ENCODE assay signal across 8 mouse cellular contexts in the genomic region with DNA sequence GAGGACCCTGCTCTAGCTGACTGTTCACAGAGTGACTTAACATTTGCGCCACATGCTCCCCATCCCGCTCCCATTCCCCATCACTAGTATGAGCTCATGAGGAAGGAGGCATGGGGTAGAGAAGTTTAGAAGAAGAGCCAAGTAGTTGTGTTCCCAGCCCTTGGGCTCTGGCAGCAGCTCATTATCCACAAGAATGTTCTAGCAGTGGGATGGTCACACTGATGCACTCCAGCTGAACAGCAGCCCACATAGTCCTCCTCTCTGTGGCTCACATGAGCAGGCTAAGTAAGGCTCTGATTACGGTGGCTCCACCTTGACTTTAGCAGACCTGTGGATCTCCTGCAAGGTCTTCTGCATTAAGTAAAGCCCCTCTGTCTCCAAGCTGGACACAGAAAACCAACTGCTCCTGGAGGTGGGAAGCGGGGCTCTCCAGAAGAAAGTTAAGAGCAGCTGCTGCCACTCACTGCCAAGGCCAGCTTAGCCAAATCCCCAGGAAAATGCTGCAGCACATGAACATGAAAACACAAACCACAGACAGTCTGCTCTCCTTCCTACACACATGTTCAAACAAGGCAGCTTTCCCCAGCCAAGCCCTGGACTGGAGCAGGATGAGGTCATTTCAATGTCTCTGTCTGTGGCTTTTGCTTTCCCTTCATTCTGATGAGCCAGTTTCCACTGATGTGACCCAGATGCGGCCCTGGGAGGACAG. TPM values are rescaled to one million over a fixed set of nuclear protein-coding genes. Genes with fewer than 3 reads are reported as not detected.
DNase-seq lines count a peak whose midpoint lies in the region; ATAC-seq and TF ChIP-seq lines count a peak whose summit lies in the region.
"Had no signal": no experiment of that assay in that cellular context is flagged by ENCODE, and none has a peak within 500 bp of the region (broad histone marks: within the 10 kb centered on the region; RNA-seq: fewer than 3 reads in every experiment).

No protein-coding gene starts in this region.

- no peak overlapping the region for H3K4me2 ChIP-seq in liver, embryonic 16.5 days (ENCODE audit: low read depth, low read length)
- H3K4me2 ChIP-seq in embryonic facial prominence, embryonic 14.5 days (ENCODE audit: low read depth, low read length) = no peak overlapping the region
- no peak overlapping the region for H3K4me2 ChIP-seq in heart, embryonic 13.5 days
- peak overlapping the region; percentile 76 for H3K4me2 ChIP-seq in myocyte (ENCODE audit: low read depth)
- no peak overlapping the region for H3K4me2 ChIP-seq in forebrain, embryonic 14.5 days (ENCODE audit: low read length)

- 79% methylated on average over 5 of the region's 5 CpGs for WGBS in liver, embryonic 16.5 days (ENCODE audit: insufficient replicate concordance)
- 69% methylated on average over 5 of the region's 5 CpGs for WGBS in embryonic facial prominence, embryonic 14.5 days
- 82% methylated on average over 5 of the region's 5 CpGs for WGBS in heart, embryonic 13.5 days
- 78% methylated on average over 5 of the region's 5 CpGs for WGBS in cerebellum, adult 2 months
- 94% methylated on average over 5 of the region's 5 CpGs for WGBS in forebrain, embryonic 14.5 days

- ATAC-seq in liver, embryonic 16.5 days (ENCODE audit: low read depth) = no peak
- ATAC-seq in embryonic facial prominence, embryonic 14.5 days (ENCODE audit: low read depth) = peak; percentile 86
- no peak for ATAC-seq in heart, embryonic 13.5 days (ENCODE audit: extremely low read depth, insufficient number of reproducible peaks, low FRiP score, low TSS enrichment)
- ATAC-seq in forebrain, embryonic 14.5 days = no peak
- ATAC-seq: inflammation-experienced regulatory T-cells, adult 6 months had no signal

- H3K4me1 ChIP-seq in liver, embryonic 16.5 days (ENCODE audit: control insufficient read depth, low read depth, low read length) = no peaks in the 10 kb centered on the region
- H3K4me1 ChIP-seq in embryonic facial prominence, embryonic 14.5 days (ENCODE audit: control insufficient read depth, insufficient read depth, low read length) = peaks cover 8% of the 10 kb centered on the region
- peaks cover 16% of the 10 kb centered on the region for H3K4me1 ChIP-seq in heart, embryonic 13.5 days
- H3K4me1 ChIP-seq in cerebellum, adult 2 months (ENCODE audit: control insufficient read depth, insufficient read depth, low read length) = no peaks in the 10 kb centered on the region
- H3K4me1 ChIP-seq in forebrain, embryonic 14.5 days (ENCODE audit: control insufficient read depth, insufficient read depth, low read length) = no peaks in the 10 kb centered on the region

- no peak for TF ChIP-seq POLR2A in myocyte (IDR thresholded peaks at IDR 0.05; ENCODE audit: insufficient read length, low read depth)
- TF ChIP-seq POLR2A in cerebellum, adult 2 months (IDR thresholded peaks at IDR 0.05; ENCODE audit: borderline replicate concordance, insufficient read depth, low read length) = no peak

- no peak overlapping the region for H3K4me3 ChIP-seq in liver, embryonic 16.5 days (ENCODE audit: low read depth, low read length)
- no peak overlapping the region for H3K4me3 ChIP-seq in embryonic facial prominence, embryonic 14.5 days (ENCODE audit: low read depth, low read length)
- no peak overlapping the region for H3K4me3 ChIP-seq in heart, embryonic 13.5 days
- H3K4me3 ChIP-seq in myocyte = no peak overlapping the region
- no peak overlapping the region for H3K4me3 ChIP-seq in cerebellum, adult 2 months (replicated peaks; ENCODE audit: insufficient read depth, low read depth, low read length)
- no peak overlapping the region for H3K4me3 ChIP-seq in forebrain, embryonic 14.5 days (ENCODE audit: low read depth, low read length)

- TF ChIP-seq CTCF in cerebellum, adult 2 months (IDR thresholded peaks at IDR 0.05; ENCODE audit: borderline replicate concordance, insufficient read depth, low read depth, low read length) = no peak

- H3K27ac ChIP-seq in liver, embryonic 16.5 days (ENCODE audit: low read length) = 0 out of 2 replicates have a peak overlapping the region, but pooled peaks have one; percentile 20
- H3K27ac ChIP-seq in embryonic facial prominence, embryonic 14.5 days (replicated peaks; ENCODE audit: low read depth, low read length) = peak overlapping the region; percentile 73
- H3K27ac ChIP-seq in heart, embryonic 13.5 days (replicated peaks) = peak overlapping the region; percentile 53; the same call in 1 of the 2 replicates
- no peak overlapping the region for H3K27ac ChIP-seq in cerebellum, adult 2 months (ENCODE audit: insufficient read depth, low read length)
- no peak overlapping the region for H3K27ac ChIP-seq in forebrain, embryonic 14.5 days (ENCODE audit: low read depth, low read length)

- H3K9me3 ChIP-seq in liver, embryonic 16.5 days (replicated peaks; ENCODE audit: control insufficient read depth, low read length) = no peaks in the 10 kb centered on the region
- no peaks in the 10 kb centered on the region for H3K9me3 ChIP-seq in embryonic facial prominence, embryonic 14.5 days (ENCODE audit: control insufficient read depth, low read length)
- H3K9me3 ChIP-seq in heart, embryonic 13.5 days = no peaks in the 10 kb centered on the region
- no peaks in the 10 kb centered on the region for H3K9me3 ChIP-seq in forebrain, embryonic 14.5 days (replicated peaks; ENCODE audit: control insufficient read depth, low read length)

- no peak overlapping the region for H3ac ChIP-seq in myocyte (ENCODE audit: control insufficient read depth, insufficient read length)

- H3K9ac ChIP-seq in liver, embryonic 16.5 days (ENCODE audit: low read depth, low read length) = no peak overlapping the region
- H3K9ac ChIP-seq in embryonic facial prominence, embryonic 14.5 days (ENCODE audit: low read depth, low read length) = no peak overlapping the region
- H3K9ac ChIP-seq in heart, embryonic 13.5 days = peak overlapping the region; percentile 30; the same call in 1 of the 2 replicates
- H3K9ac ChIP-seq in forebrain, embryonic 14.5 days (ENCODE audit: low read length) = no peak overlapping the region

- H3K79me2 ChIP-seq in myocyte (ENCODE audit: control insufficient read depth, insufficient read depth) = peaks cover 14% of the 10 kb centered on the region

- DNase-seq in liver = no peak
- DNase-seq in embryonic facial prominence, embryonic 14.5 days (ENCODE audit: low spot score) = peak; percentile 84
- DNase-seq in cerebellum, adult 2 months = no peak
- DNase-seq in forebrain, embryonic 14.5 days (ENCODE audit: low spot score) = no peak

- H3K27me3 ChIP-seq in liver, embryonic 16.5 days (ENCODE audit: control insufficient read depth, insufficient read depth, low read depth, low read length) = no peaks in the 10 kb centered on the region
- no peaks in the 10 kb centered on the region for H3K27me3 ChIP-seq in embryonic facial prominence, embryonic 14.5 days (replicated peaks; ENCODE audit: control insufficient read depth, insufficient read depth, low read length)
- H3K27me3 ChIP-seq in heart, embryonic 13.5 days (replicated peaks) = no peaks in the 10 kb centered on the region
- H3K27me3 ChIP-seq in myocyte (ENCODE audit: control insufficient read depth, insufficient read depth, insufficient read length) = no peaks in the 10 kb centered on the region
- no peaks in the 10 kb centered on the region for H3K27me3 ChIP-seq in cerebellum, adult 2 months (ENCODE audit: control insufficient read depth, insufficient read depth, low read length)
- H3K27me3 ChIP-seq in forebrain, embryonic 14.5 days (replicated peaks; ENCODE audit: control insufficient read depth, insufficient read depth, low read length) = no peaks in the 10 kb centered on the region

- no peaks in the 10 kb centered on the region for H3K36me3 ChIP-seq in liver, embryonic 16.5 days (ENCODE audit: control insufficient read depth, insufficient read depth)
- H3K36me3 ChIP-seq in embryonic facial prominence, embryonic 14.5 days (ENCODE audit: control insufficient read depth, insufficient read depth, low read length) = no peaks in the 10 kb centered on the region
- no peaks in the 10 kb centered on the region for H3K36me3 ChIP-seq in heart, embryonic 13.5 days
- peaks cover 9% of the 10 kb centered on the region for H3K36me3 ChIP-seq in myocyte (ENCODE audit: control insufficient read depth, insufficient read depth)
- no peaks in the 10 kb centered on the region for H3K36me3 ChIP-seq in forebrain, embryonic 14.5 days (ENCODE audit: control insufficient read depth, insufficient read depth, low read length)

RNA-seq across cellular contexts. Expression of gene Dcps, which starts 19.7 kb away (rescaled TPM):
- polyA plus RNA-seq in liver, embryonic 16.5 days (2015; fragmentation: Nextera tagmentation; extraction: Ambion mirVana) = 43.4 and 44.2 TPM in 2 replicates
- polyA plus RNA-seq in embryonic facial prominence, embryonic 14.5 days (2014; fragmentation: Nextera tagmentation; extraction: Ambion mirVana) = 59.3 and 68.7 TPM in 2 replicates
- 60.0 and 69.6 TPM in 2 replicates for polyA plus RNA-seq in heart, embryonic 13.5 days (2015; fragmentation: Nextera tagmentation; extraction: Ambion mirVana)
- 72.8 TPM for polyA plus RNA-seq in myocyte (2012; fragmentation: generic; extraction: Trizol)
- 30.2 and 32.2 TPM in 2 replicates for polyA plus RNA-seq in cerebellum, adult 2 months (2012; rRNA removed)
- polyA plus RNA-seq in forebrain, embryonic 14.5 days (2014; fragmentation: Nextera tagmentation; extraction: Ambion mirVana) = 93.2 and 94.8 TPM in 2 replicates

RNA-seq across cellular contexts. Expression of gene St3gal4, which starts 37.1 kb away (rescaled TPM):
- 21.7 and 22.3 TPM in 2 replicates for polyA plus RNA-seq in liver, embryonic 16.5 days (2015; fragmentation: Nextera tagmentation; extraction: Ambion mirVana)
- 31.0 and 35.2 TPM in 2 replicates for polyA plus RNA-seq in embryonic facial prominence, embryonic 14.5 days (2014; fragmentation: Nextera tagmentation; extraction: Ambion mirVana)
- polyA plus RNA-seq in heart, embryonic 13.5 days (2015; fragmentation: Nextera tagmentation; extraction: Ambion mirVana) = 15.4 and 20.9 TPM in 2 replicates
- polyA plus RNA-seq in myocyte (2012; fragmentation: generic; extraction: Trizol) = 24.0 TPM
- 12.7 and 14.5 TPM in 2 replicates for polyA plus RNA-seq in cerebellum, adult 2 months (2012; rRNA removed)
- 10.1 and 12.3 TPM in 2 replicates for polyA plus RNA-seq in forebrain, embryonic 14.5 days (2014; fragmentation: Nextera tagmentation; extraction: Ambion mirVana)

RNA-seq across cellular contexts. Expression of gene Srpr, which starts 43.8 kb away (rescaled TPM):
- 48.2 and 51.5 TPM in 2 replicates for polyA plus RNA-seq in liver, embryonic 16.5 days (2015; fragmentation: Nextera tagmentation; extraction: Ambion mirVana)
- 161 and 167 TPM in 2 replicates for polyA plus RNA-seq in embryonic facial prominence, embryonic 14.5 days (2014; fragmentation: Nextera tagmentation; extraction: Ambion mirVana)
- 88.8 and 94.4 TPM in 2 replicates for polyA plus RNA-seq in heart, embryonic 13.5 days (2015; fragmentation: Nextera tagmentation; extraction: Ambion mirVana)
- polyA plus RNA-seq in myocyte (2012; fragmentation: generic; extraction: Trizol) = 103 TPM
- 63.8 TPM in 2 replicates for polyA plus RNA-seq in cerebellum, adult 2 months (2012; rRNA removed)
- polyA plus RNA-seq in forebrain, embryonic 14.5 days (2014; fragmentation: Nextera tagmentation; extraction: Ambion mirVana) = 55.1 and 59.0 TPM in 2 replicates

RNA-seq across cellular contexts. Expression of gene Tirap, which starts 43.9 kb away (rescaled TPM):
- polyA plus RNA-seq in liver, embryonic 16.5 days (2015; fragmentation: Nextera tagmentation; extraction: Ambion mirVana) = 7.2 and 8.5 TPM in 2 replicates
- polyA plus RNA-seq in embryonic facial prominence, embryonic 14.5 days (2014; fragmentation: Nextera tagmentation; extraction: Ambion mirVana) = 10.0 and 10.8 TPM in 2 replicates
- polyA plus RNA-seq in heart, embryonic 13.5 days (2015; fragmentation: Nextera tagmentation; extraction: Ambion mirVana) = 8.1 and 9.5 TPM in 2 replicates
- polyA plus RNA-seq in myocyte (2012; fragmentation: generic; extraction: Trizol) = 5.0 TPM
- polyA plus RNA-seq in cerebellum, adult 2 months (2012; rRNA removed) = 2.7 and 2.8 TPM in 2 replicates
- 3.5 and 3.7 TPM in 2 replicates for polyA plus RNA-seq in forebrain, embryonic 14.5 days (2014; fragmentation: Nextera tagmentation; extraction: Ambion mirVana)

RNA-seq across cellular contexts. Expression of gene Foxred1, which starts 54.7 kb away (rescaled TPM):
- 20.2 and 20.5 TPM in 2 replicates for polyA plus RNA-seq in liver, embryonic 16.5 days (2015; fragmentation: Nextera tagmentation; extraction: Ambion mirVana)
- polyA plus RNA-seq in embryonic facial prominence, embryonic 14.5 days (2014; fragmentation: Nextera tagmentation; extraction: Ambion mirVana) = 27.2 and 30.0 TPM in 2 replicates
- 59.1 and 63.7 TPM in 2 replicates for polyA plus RNA-seq in heart, embryonic 13.5 days (2015; fragmentation: Nextera tagmentation; extraction: Ambion mirVana)
- 18.6 TPM for polyA plus RNA-seq in myocyte (2012; fragmentation: generic; extraction: Trizol)
- 54.6 and 55.1 TPM in 2 replicates for polyA plus RNA-seq in cerebellum, adult 2 months (2012; rRNA removed)
- 24.9 and 27.8 TPM in 2 replicates for polyA plus RNA-seq in forebrain, embryonic 14.5 days (2014; fragmentation: Nextera tagmentation; extraction: Ambion mirVana)

Comparison
In these comparisons a context has a peak if more than half of its experiments do, and no peak if none do; other contexts are left out.
1. H3K27ac ChIP-seq: peak in liver, embryonic 16.5 days (single experiment), embryonic facial prominence, embryonic 14.5 days (single experiment) and heart, embryonic 13.5 days (single experiment); none in cerebellum, adult 2 months (single experiment) and forebrain, embryonic 14.5 days (single experiment).